Mouse (Mus musculus) bone marrow, adult 2 months (tissue): ENCODE measurements at regions not wholly inside any gene's neighbourhood (a gene's known extent, or its start where the extent isn't known, plus 50 kb on each side); places are given as distances from the start of the nearest gene placed in this dataset.

Source experiments
- CTCF ChIP-seq: fragments of 200-500 bp; IDR thresholded peaks from 2 replicates; pipeline ENCODE4 v1.5.1; 2011; ENCODE audit warnings: low read length, control low read depth; ENCODE audit not compliant: control insufficient read depth, insufficient read depth
- POLR2A ChIP-seq: fragments of 200-500 bp; IDR thresholded peaks from 2 replicates; pipeline ENCODE4 v1.6.1; 2011; ENCODE audit warnings: low read depth, mild to moderate bottlenecking, control low read depth, low read length, borderline replicate concordance; ENCODE audit not compliant: control insufficient read depth

GRCm38 (mm10) chr4:105335872-105336271 is 178.7 kb downstream of the Plpp3 start:
- TF ChIP-seq POLR2A (no peak), CTCF (no peak)
